Mouse (Mus musculus): ENCODE results near the gene Leng1. TPM values are rescaled to one million over a fixed set of nuclear protein-coding genes. Genes with fewer than 3 reads are reported as not detected.
"Not testable (repeated sequence)": the region's sequence is repeated elsewhere in the genome, so short reads cannot be mapped to it uniquely, and the experiment has no call there.

Leng1 gene
- 4.5 and 5.0 TPM in 2 replicates for polyA plus RNA-seq (2012; rRNA removed)

DNA sequence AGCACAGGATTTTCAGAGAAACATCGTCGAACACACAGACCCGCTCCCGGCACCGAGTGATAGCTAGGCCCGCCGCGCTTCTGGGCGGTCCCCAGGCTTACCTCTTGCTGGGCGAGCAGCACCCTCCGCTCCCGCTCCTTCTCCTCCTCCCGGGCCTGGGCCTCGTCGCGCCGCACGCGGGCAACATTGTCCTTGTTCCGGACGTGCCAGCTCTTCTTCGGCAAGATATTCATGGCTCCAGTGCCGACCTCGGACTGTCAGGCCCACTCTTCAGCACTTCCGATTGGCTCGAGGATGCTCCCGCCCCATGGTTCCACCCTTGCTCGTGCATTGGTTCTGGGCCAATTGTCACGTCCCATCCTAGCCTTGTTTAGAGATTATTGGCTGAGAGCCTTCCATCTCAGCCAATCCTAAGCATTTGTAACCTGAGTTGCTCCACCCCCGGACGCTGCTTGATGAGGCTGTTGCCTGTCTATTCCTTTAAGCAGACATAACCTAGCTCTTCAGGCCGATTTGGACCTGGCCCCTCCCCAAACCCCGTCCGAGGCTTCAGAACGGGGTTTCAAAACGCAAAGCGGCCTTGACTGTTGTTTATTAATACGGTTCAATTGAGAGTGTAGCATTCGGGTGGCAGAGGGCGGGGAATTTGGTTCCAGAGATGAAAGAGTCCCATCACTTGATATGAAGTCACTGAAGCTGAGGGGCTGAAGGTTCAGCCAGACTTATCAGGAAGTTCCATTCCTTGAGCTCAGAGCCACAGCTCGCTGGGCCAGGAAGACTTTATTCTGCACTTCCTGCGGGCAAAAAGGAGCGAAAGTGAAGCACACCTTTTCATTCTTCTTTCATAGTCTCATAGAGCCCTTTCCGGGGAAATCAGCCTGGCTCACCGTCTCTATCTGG is at the start of gene Leng1:
Gene Leng1 (minus strand): TSS at position 626 of the 900 bp plus-strand sequence.
- DNase-seq (ENCODE audit: low read depth), result peak; percentile 93

- no peak for DNase-seq (ENCODE audit: low read depth)
Measured at GRCm38 (mm10) chr7:3715249-3715648, 49.6 kb upstream of the Leng1 start.

DNA sequence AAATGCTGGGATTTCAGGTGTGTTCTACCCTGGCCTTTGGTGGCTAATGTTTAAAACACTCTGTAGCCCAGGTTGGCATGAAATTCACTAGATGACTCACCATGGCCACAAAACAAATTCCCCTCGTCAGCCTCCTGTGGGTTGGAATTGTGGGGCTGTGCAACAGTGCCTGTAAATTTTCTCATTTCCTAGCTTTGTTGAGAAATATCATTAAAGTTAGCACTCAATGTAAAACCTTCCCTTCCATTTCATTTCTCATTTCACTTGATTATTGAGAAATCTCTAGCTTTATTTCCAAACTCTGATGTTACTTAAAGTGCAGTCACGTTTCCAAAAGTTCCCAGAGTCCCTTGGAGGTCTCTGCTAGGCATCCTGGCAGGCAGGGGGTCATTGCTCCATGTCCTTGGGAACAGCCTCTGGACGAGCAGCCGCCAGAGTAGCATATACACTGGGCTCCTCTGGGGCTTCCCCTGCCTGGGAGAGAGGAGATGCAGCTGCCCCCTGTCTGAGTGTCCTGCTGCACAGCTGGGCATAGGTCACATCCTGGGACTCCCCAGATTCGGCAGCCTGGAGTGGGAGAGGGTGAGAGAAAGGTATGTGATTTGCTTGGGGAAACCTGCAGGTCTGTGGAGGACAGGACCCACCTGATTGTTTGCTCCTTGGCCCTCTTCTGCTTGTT is 46.8 kb upstream of the Leng1 start:
- DNase-seq (ENCODE audit: low read depth), result no peak

DNA sequence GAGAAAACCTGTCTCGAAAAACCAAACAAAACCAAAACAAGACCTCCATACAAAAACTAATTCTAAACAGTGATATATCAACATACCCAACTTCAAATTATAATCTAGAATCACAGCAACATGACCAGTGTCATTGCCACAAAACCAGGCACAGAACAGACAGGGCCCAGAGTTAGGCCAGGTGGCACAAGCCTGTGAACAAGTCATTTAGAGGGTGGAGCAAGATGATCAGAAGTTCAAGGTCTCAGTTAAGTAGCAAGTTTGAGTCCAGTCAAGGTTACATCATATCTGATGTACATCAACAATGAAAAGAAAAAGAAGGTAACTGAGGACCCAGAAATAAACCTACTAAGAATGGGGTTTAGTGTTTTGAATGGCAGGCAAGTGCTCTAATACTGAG is 43.4 kb upstream of the Leng1 start:
- no peak for DNase-seq (ENCODE audit: low read depth)

DNA sequence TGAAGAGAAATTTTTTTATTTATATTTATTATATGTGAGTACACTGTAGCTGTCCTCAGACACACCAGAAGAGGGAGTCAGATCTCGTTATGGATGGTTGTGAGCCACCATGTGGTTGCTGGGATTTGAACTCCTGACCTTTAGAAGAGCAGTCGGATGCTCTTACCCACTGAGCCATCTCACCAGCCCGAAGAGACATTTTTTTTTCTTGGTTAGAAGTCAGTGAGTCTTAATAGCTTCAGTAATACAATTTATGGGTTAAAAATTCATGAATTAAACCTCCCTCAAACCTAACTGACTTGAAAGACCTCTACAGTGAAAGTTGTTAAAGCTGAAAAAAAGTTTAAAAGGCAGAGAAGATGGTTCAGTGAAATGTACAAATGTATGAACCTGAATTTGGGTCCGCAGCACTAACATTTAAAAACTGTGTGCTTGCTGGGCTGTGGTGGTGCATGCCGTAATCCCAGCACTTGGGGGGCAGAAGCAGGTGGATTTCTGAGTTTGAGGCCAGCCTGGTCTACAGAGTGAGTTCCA is 42.9 kb upstream of the Leng1 start:
- not testable (repeated sequence) for DNase-seq (ENCODE audit: low read depth)

GRCm38 (mm10) chr7:3707568-3708413 is 42.2 kb upstream of the Leng1 start:
- no peak for DNase-seq (ENCODE audit: low read depth)

GRCm38 (mm10) chr7:3707027-3707426 is 41.4 kb upstream of the Leng1 start:
- DNase-seq (ENCODE audit: low read depth), result no peak

GRCm38 (mm10) chr7:3706343-3706934 is 40.8 kb upstream of the Leng1 start:
- no peak for DNase-seq (ENCODE audit: low read depth)

DNA sequence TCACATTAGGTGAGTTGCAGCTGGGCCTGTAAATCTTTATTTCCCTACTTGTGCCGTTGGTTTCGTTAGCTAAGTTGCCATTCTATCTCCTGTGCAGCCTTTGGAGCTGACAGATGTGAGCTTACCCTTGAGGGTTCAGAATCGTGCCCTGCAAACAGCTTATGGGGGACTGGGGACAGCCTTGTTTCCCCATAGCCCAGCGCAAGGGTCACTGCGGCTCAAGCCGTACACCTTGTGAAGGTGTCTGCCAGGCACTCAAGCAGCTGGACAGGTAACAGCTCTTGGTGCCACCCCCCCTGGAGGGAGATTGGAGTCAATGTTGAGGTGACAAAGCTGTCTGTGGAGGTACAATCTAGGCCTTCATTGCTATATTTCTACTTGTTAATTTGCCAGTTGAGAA is 40.3 kb upstream of the Leng1 start:
- no peak for DNase-seq (ENCODE audit: low read depth)

DNA sequence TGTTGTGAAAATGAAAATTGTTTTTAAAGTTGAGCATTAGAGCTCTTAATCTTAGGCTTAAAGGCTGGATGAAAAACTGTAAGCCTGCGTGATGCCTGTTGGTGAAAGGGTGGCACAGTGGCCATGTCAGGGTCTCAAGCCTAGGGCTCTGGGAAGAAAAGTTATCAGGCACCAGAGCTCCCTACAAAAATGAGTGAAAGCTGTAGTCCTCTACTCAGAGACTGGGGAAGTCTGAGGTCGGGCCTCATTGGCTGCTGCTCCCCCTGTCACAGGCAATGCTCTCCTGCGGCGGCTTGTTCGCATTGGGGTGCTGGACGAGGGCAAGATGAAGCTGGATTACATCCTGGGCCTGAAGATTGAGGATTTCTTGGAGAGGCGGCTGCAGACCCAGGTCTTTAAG is 39.8 kb upstream of the Leng1 start:
- DNase-seq (ENCODE audit: low read depth), result not testable (repeated sequence)

GRCm38 (mm10) chr7:3704475-3704874 is 38.8 kb upstream of the Leng1 start:
- DNase-seq (ENCODE audit: low read depth), result no peak

- peak; percentile 78 for DNase-seq (ENCODE audit: low read depth)
Measured at GRCm38 (mm10) chr7:3703879-3704441, 38.3 kb upstream of the Leng1 start, which contains the start of gene Rps9. TSS of gene Rps9 (plus strand) at chr7:3703993.

DNA sequence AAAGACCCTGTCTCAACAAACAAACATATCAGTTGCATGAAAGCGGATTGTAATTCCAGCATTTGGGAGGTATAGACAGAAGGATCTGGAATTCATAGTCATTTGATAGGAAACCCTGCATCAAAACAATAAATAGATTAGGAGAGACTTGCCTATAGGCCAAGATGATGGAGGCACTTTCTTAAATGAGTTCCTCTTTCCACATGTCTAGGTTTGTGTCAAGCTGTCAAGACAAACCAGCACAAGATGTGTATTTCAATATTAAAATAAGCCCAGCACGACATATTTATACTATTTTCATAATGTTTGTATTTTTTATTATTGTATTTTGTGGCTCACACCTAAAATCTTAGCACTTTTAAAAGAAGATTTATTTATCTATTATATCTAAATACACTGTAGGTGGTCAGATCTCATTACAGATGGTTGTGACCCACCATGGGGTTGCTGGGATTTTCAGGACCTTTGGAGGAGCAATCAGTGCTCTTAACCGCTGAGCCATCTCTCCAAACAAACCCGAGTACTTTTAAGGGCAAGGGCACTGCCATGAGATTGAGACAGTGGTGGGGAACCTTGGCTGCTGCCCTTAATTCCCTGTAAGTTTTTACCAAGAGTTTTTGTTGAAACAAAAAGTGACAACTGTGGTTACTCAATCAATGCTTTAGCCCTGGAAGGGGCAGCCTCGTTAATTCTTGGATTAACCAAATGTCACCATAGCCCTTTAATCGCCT is 37.7 kb upstream of the Leng1 start:
- DNase-seq (ENCODE audit: low read depth), result no peak

DNA sequence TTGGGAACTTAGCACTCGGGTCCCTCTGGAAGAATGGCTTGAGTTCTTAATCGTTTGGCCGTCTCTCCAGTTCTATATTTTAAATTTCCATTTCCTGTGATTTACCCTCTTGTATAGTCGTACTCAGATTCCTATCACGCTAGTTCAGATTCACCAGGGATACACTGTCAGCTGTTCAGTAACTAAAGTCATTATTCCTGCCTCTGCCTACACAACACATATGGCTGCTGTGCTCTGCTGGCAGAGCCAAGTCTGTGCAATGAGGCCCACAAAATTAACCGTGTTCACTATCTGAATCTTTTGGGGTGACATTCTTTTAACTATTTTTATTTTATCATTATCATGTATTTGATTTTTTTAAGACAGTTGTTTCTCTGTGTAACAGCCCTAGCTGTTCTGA is 32.8 kb upstream of the Leng1 start:
- no peak for DNase-seq (ENCODE audit: low read depth)

DNA sequence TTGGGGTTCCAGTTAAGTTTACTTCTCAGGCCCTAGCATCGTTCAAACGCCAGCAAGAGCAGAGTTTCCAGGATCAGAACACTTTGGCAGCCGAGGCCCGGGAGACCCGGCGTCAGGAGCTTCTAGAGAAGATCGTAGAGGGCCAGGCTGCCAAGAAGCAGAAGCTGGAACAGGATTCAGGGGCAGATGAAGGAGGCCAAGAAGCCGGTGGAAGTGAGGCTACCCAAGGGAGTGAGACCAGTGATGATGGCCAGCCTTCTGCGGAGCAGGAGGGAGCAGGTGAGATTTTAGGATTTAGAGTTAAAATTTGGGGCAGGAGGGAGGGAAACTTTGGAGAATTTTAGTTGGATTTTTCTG is 29.3 kb upstream of the Leng1 start:
- not testable (repeated sequence) for DNase-seq (ENCODE audit: low read depth)

- peak; percentile 68 for DNase-seq (ENCODE audit: low read depth)
Measured at GRCm38 (mm10) chr7:3694076-3694948, 28.7 kb upstream of the Leng1 start.

GRCm38 (mm10) chr7:3693809-3694075 is 28.1 kb upstream of the Leng1 start:
- no peak for DNase-seq (ENCODE audit: low read depth)

DNA sequence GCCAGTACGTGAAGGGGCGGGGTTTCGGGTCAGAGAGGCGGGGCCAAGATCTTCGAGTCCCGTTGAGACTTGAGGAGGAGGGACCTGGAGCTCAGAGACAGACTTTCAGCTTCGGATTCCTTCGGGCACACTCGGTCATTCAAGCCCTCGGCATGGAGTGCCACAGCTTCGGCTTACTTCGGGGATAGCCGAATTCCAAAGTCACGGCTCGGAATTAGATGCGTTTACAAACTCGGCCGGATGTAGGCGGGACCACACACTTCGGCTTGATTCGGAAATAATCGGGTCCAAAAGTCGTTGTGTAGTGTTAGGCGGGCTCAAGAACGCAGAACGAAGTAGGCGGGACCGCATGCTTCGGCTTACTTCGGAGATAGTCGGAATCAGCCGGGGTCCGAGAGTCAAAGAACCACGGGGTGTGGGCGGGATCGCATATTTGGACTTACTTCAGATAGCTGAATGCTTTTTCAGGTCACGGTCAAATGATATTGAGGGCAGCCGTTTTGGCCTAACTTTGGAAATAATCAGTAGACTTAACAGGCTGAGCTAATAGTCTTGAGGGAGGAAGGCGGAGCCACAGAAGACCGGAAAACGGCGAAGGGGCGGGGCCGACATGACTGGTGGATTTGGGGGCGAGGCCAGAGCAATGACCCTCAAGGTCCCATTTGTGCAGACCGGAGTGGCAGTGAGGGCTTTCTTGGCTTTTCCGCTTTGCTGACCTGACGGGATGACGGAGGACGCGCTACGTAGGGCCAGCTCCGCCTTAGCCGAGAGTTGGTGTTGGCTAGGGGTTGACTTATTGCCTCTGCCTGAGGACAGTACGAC is 27.6 kb upstream of the Leng1 start, which contains the start of gene Mboat7:
Gene Mboat7 (minus strand): TSS at position 537 of the 822 bp plus-strand sequence.
- DNase-seq (ENCODE audit: low read depth), result peak; percentile 94

All from gonadal fat pad, adult 2 months (tissue).